Mouse (Mus musculus) neutrophil, adult 59 days (primary cell): ENCODE data around the gene Smim6. TPM values are rescaled to one million over a fixed set of nuclear protein-coding genes. Genes with fewer than 3 reads are reported as not detected.

Source experiments
- total RNA-seq, 2 experiments: library from RNA; stranded (reverse); gene quantifications; 1 replicate in 1 of 2; 2 replicates in 1 of 2; pipeline ENCODE4 v1.2.4; 2023

Gene Smim6
- total RNA-seq: 1 to 10 TPM; 5.2 to 5.3 TPM

DNA sequence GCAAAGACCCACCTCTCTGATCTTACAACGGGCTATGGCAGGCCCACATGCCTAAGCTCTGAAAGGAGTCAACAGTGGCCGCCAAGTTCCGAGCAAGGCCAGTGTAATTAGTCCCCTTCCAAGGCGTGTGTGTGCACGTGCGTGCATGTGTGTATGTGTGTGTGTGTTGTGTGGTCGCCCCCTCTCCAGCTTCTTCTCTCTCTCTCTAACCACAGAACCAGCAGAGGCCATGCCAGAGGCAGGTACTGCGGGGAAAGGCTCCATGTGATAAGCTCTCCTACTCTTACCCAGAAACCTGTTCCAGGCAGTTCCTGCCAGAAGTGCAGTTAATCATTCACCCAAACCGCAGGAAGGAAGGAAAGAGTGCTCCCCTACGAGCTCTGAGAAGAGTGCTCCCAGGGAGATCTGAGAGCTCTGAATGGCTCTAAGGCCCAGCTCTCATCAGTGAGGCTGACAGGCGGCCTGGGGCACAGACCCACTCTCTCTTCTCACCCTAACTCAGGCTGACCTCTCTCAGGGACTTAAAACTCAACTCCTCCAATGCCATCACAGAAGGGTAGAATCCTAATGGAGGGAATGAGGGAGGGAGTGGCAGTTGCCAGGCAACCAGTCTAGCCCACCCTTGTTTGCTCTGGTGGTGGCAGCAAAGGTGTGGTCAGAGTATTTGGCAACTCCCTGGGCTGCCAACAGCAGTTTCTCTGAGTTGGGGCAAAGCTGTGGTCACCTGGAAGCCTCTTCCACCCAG is at the start of gene Smim6:
Smim6 (plus strand) TSS at position 386 of the 745 bp plus-strand sequence.

GRCm38 (mm10) chr11:115899486-115900266 is 12.1 kb upstream of the Smim6 start, which contains the start of gene Smim5:
TSS of gene Smim5 (plus strand) at chr11:115899966.

DNA sequence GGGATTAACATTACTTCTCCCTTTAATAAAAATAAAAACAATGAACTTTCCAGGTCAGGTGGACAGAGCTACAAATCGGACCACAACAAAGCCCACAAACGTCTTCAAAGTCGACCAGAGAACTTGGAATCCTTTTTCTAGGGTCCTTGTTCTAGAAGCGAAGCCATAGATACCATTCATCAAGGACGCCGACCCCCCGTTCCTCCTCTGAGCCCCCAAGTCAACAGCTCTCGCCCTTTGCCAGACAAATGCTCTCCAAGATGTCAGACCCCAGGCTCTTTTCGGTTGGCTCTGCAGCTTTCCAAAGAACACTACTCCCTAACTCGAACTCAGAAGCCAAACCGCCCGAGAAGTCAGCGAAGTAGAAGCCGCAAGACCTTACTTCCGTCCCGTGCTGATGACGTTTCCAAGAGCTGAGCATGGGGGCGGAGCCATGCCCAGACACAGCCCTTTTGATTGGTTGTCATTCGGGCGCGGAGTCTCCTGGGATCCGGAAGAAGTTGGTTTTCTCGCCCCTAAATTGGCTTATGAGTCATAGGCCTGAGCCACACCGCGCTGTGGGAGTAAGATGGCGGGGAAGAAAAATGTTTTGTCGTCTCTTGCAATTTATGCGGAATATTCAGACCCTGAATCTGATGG is 21.4 kb downstream of the Smim6 start, which contains the start of the genes Sap30bp and Recql5:
Sap30bp (plus strand) TSS at position 175 of the 639 bp plus-strand sequence.
Recql5 (minus strand) TSS at position 370 of the 639 bp plus-strand sequence.

Other genes starting within 250 kb of the Smim6 start
- 100 to 1,000 TPM; 208 to 230 TPM for gene Grb2, start 203.4 kb upstream of the Smim6 start, total RNA-seq
- 10 to 100 TPM; 38.7 to 47.7 TPM for gene Tmem94, start 146.6 kb upstream of the Smim6 start, total RNA-seq
- gene Caskin2, start 98.4 kb upstream of the Smim6 start, total RNA-seq: 1 to 10 TPM; 1.1 to 1.8 TPM
- gene Tsen54, start 97.3 kb upstream of the Smim6 start, total RNA-seq: 1 to 10 TPM; 3.2 to 5.4 TPM
- 1 to 10 TPM; 4.6 to 5.2 TPM for gene Llgl2, start 88.0 kb upstream of the Smim6 start, total RNA-seq
- gene Myo15b, start 53.6 kb upstream of the Smim6 start, total RNA-seq: 1 to 10 TPM; 1.2 to 1.8 TPM
- gene Smim5, start 12.1 kb upstream of the Smim6 start, total RNA-seq: 10 to 100 TPM; 57.4 to 58.2 TPM
- gene Sap30bp, start 21.3 kb downstream of the Smim6 start, total RNA-seq: 10 to 100 TPM; 23.9 to 28.2 TPM
- gene Recql5, start 21.5 kb downstream of the Smim6 start, total RNA-seq: 10 to 100 TPM; 22.8 to 26.1 TPM
- gene Itgb4, start 62.7 kb downstream of the Smim6 start, total RNA-seq: under 1 TPM in 1 of 2 experiments, not detected in 1; 0.07 TPM
- gene Galk1, start 100.7 kb downstream of the Smim6 start, total RNA-seq: 1 to 10 TPM; 8.4 to 8.5 TPM
- gene H3f3b, start 115.9 kb downstream of the Smim6 start, total RNA-seq: 1,000 to 10,000 TPM; 3,439 to 3,559 TPM
- gene Unk, start 118.3 kb downstream of the Smim6 start, total RNA-seq: 10 to 100 TPM; 23.5 to 24.4 TPM
- 10 to 100 TPM; 88.5 to 94.2 TPM for gene Unc13d, start 165.9 kb downstream of the Smim6 start, total RNA-seq
- 100 to 1,000 TPM; 160 to 163 TPM for gene Wbp2, start 175.0 kb downstream of the Smim6 start, total RNA-seq
- 1 to 10 TPM; 1.4 to 2.1 TPM for gene Trim47, start 215.2 kb downstream of the Smim6 start, total RNA-seq
- 1 to 10 TPM; 5.8 to 8.1 TPM for gene Trim65, start 219.1 kb downstream of the Smim6 start, total RNA-seq
- 10 to 100 TPM; 14.5 to 20.1 TPM for gene Mrpl38, start 226.9 kb downstream of the Smim6 start, total RNA-seq